In the genomic region with DNA sequence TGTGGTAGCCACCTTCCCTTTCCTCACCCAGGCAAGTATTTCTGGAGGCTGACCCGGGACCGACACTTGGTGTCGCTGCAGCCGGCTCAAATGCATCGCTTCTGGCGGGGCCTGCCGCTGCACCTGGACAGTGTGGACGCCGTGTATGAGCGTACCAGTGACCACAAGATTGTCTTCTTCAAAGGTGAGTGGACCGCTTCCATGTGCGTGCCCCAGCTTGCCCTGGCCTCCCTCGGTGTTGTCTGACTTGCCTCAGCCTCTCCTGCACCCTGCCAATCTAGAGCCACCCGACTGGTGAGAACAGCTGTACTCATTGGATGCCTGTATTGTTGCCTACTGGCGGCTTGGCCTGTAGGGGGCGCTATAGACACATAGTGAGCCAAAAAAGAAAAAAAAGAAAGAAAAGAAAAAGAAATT, we compare ENCODE assay signal across 8 mouse cellular contexts. TPM values are rescaled to one million over a fixed set of nuclear protein-coding genes. Genes with fewer than 3 reads are reported as not detected.
DNase-seq lines count a peak whose midpoint lies in the region; ATAC-seq and TF ChIP-seq lines count a peak whose summit lies in the region.
"Had no signal": no experiment of that assay in that cellular context is flagged by ENCODE, and none has a peak within 500 bp of the region (broad histone marks: within the 10 kb centered on the region; RNA-seq: fewer than 3 reads in every experiment).

No protein-coding gene starts in this region.

- peak; percentile 4; the same call in 1 of the 2 replicates for TF ChIP-seq CTCF in lung, adult 2 months (IDR thresholded peaks at IDR 0.05; ENCODE audit: insufficient read depth, low read length)
- TF ChIP-seq CTCF in lung, postnatal 0 days (IDR thresholded peaks at IDR 0.05), result peak; percentile 47

- 40% methylated on average over 16 of the region's 16 CpGs for WGBS in lung, adult 2 months
- 49% methylated on average over 16 of the region's 16 CpGs for WGBS in lung, postnatal 0 days

- no peak overlapping the region for H3K4me3 ChIP-seq in lung, adult 2 months (replicated peaks; ENCODE audit: extremely low read depth, low read depth, low read length)
- no peak overlapping the region for H3K4me3 ChIP-seq in lung, postnatal 0 days (ENCODE audit: low read depth, low read length)
- H3K4me3 ChIP-seq: embryonic facial prominence, embryonic 12.5 days had no signal

- TF ChIP-seq EP300 in lung, postnatal 0 days (IDR thresholded peaks at IDR 0.05), result no peak

- intact Hi-C loops in left cerebral cortex, postnatal 10 days (cut with DNase I), result no loop called here

- no peak overlapping the region for H3K27ac ChIP-seq in lung, postnatal 0 days (ENCODE audit: low read length)
- H3K27ac ChIP-seq: embryonic facial prominence, embryonic 12.5 days had no signal

- H3K27me3 ChIP-seq in lung, postnatal 0 days (replicated peaks; ENCODE audit: insufficient read depth, low read length), result no peaks in the 10 kb centered on the region
- H3K27me3 ChIP-seq: embryonic facial prominence, embryonic 12.5 days had no signal

- H3K9ac ChIP-seq in lung, postnatal 0 days (replicated peaks; ENCODE audit: low read depth), result no peak overlapping the region
- H3K9ac ChIP-seq: embryonic facial prominence, embryonic 12.5 days had no signal

- H3K4me1 ChIP-seq in lung, adult 2 months (ENCODE audit: control insufficient read depth, insufficient read depth, low read length), result no peaks in the 10 kb centered on the region
- H3K4me1 ChIP-seq in lung, postnatal 0 days (ENCODE audit: insufficient read depth, low read depth, low read length), result no peaks in the 10 kb centered on the region
- H3K4me1 ChIP-seq: embryonic facial prominence, embryonic 12.5 days had no signal

- no peaks in the 10 kb centered on the region for H3K36me3 ChIP-seq in lung, postnatal 0 days (ENCODE audit: insufficient read depth, low read length)

- ATAC-seq in lung, postnatal 0 days, result 0 out of 2 replicates have a peak, but pooled peaks have one; percentile 16

- DNase-seq in lung, adult 2 months, result peak; percentile 8
- no peak for DNase-seq in lung, postnatal 14 days
- peak; percentile 83 for DNase-seq in R1 (ENCODE audit: low read depth, low spot score)
- DNase-seq in embryo, embryonic 9.5 days (ENCODE audit: extremely low spot score), result peak; percentile 30
- DNase-seq in lung, postnatal 0 days (ENCODE audit: low spot score), result no peak
- no peak for DNase-seq in ovary, postnatal 10 days (ENCODE audit: low spot score)
- no peak for DNase-seq in left cerebral cortex, postnatal 10 days (ENCODE audit: extremely low spot score in 1 of 2, low spot score in 2 of 2)

- TF ChIP-seq POLR2A in lung, adult 2 months (IDR thresholded peaks at IDR 0.05; ENCODE audit: borderline replicate concordance, extremely low read depth, low read depth, low read length), result no peak

- H3K9me3 ChIP-seq in lung, postnatal 0 days (ENCODE audit: low read length), result no peaks in the 10 kb centered on the region
- H3K9me3 ChIP-seq: embryonic facial prominence, embryonic 12.5 days had no signal

- H3K4me2 ChIP-seq in lung, postnatal 0 days (replicated peaks; ENCODE audit: low read depth, low read length), result no peak overlapping the region
- H3K4me2 ChIP-seq: embryonic facial prominence, embryonic 12.5 days had no signal

RNA-seq across cellular contexts. Expression of gene Mmp17, which starts 18.1 kb away (rescaled TPM):
- polyA plus RNA-seq in lung, adult 2 months (2012; rRNA removed), result 2.6 and 3.4 TPM in 2 replicates
- 0.31 and 0.33 TPM in 2 replicates for polyA plus RNA-seq in lung, postnatal 0 days (2015; fragmentation: Nextera tagmentation; extraction: Ambion mirVana)
- total RNA-seq in left cerebral cortex, postnatal 10 days (2021), result 10 to 100 TPM; 62.2 to 62.9 TPM

Comparison
In these comparisons a context has a peak if more than half of its experiments do, and no peak if none do; other contexts are left out.
1. DNase-seq: peak in lung, adult 2 months (single experiment), R1 (single experiment) and embryo, embryonic 9.5 days (single experiment); none in lung, postnatal 14 days (single experiment), lung, postnatal 0 days (single experiment), ovary, postnatal 10 days (single experiment) and left cerebral cortex, postnatal 10 days (0 of 2).